Mouse (Mus musculus): ENCODE measurements around the gene Gm21885. TPM values are rescaled to one million over a fixed set of nuclear protein-coding genes. Genes with fewer than 3 reads are reported as not detected.

Gm21885 gene
- polyA plus RNA-seq, 1 experiment from 2014 or later = 0.37 TPM

GRCm38 (mm10) chr11:94322636-94323035 is 41.0 kb downstream of the Gm21885 start:
- Histone ChIP-seq H3K27ac (peak overlapping the region; percentile 98), H3K9me3 (no peaks in the 10 kb centered on the region), H3K4me2 (peak overlapping the region; percentile 69), H3K27me3 (no peaks in the 10 kb centered on the region), H3K4me3 (peak overlapping the region; percentile 98), H3K36me3 (peaks cover 14% of the 10 kb centered on the region), H3K4me1 (peaks cover 22% of the 10 kb centered on the region), H3K9ac (peak overlapping the region; percentile 99)
- 27% methylated on average over 5 of the region's 5 CpGs for WGBS
- ATAC-seq (ENCODE audit: insufficient number of reproducible peaks, insufficient read depth, low FRiP score, low TSS enrichment, low read depth) = no peak

- H3K27me3 ChIP-seq = no peaks in the 10 kb centered on the region
- H3K4me3 ChIP-seq = no peak overlapping the region
- no peak overlapping the region for H3K9ac ChIP-seq
- H3K4me1 ChIP-seq = peaks cover 20% of the 10 kb centered on the region
- H3K36me3 ChIP-seq = peaks cover 12% of the 10 kb centered on the region
- ATAC-seq (ENCODE audit: insufficient number of reproducible peaks, insufficient read depth, low FRiP score, low TSS enrichment, low read depth) = no peak
- H3K9me3 ChIP-seq = no peaks in the 10 kb centered on the region
- H3K27ac ChIP-seq = no peak overlapping the region
- 78% methylated on average over 5 of the region's 5 CpGs for WGBS
- no peak overlapping the region for H3K4me2 ChIP-seq
Measured at GRCm38 (mm10) chr11:94323271-94323925, 41.7 kb downstream of the Gm21885 start.

GRCm38 (mm10) chr11:94324618-94325017 is 42.9 kb downstream of the Gm21885 start:
- Histone ChIP-seq H3K27me3 (no peaks in the 10 kb centered on the region), H3K9ac (no peak overlapping the region), H3K9me3 (no peaks in the 10 kb centered on the region), H3K4me3 (no peak overlapping the region), H3K4me2 (no peak overlapping the region), H3K36me3 (peaks cover 2% of the 10 kb centered on the region; the same call in 1 of the 2 replicates), H3K27ac (no peak overlapping the region), H3K4me1 (peaks cover 24% of the 10 kb centered on the region)
- 85% methylated on average over 5 of the region's 5 CpGs for WGBS
- ATAC-seq (ENCODE audit: insufficient number of reproducible peaks, insufficient read depth, low FRiP score, low TSS enrichment, low read depth) = no peak

GRCm38 (mm10) chr11:94326961-94327411 is 45.3 kb downstream of the Gm21885 start:
- no peaks in the 10 kb centered on the region for H3K27me3 ChIP-seq
- peaks cover 37% of the 10 kb centered on the region for H3K4me1 ChIP-seq
- peak overlapping the region; percentile 99 for H3K27ac ChIP-seq
- no peaks in the 10 kb centered on the region for H3K9me3 ChIP-seq
- peak overlapping the region; percentile 75 for H3K4me3 ChIP-seq
- peak overlapping the region; percentile 51; the same call in 1 of the 2 replicates for H3K9ac ChIP-seq
- 4% methylated on average over 10 of the region's 10 CpGs for WGBS
- H3K4me2 ChIP-seq = peak overlapping the region; percentile 69
- ATAC-seq (ENCODE audit: insufficient number of reproducible peaks, insufficient read depth, low FRiP score, low TSS enrichment, low read depth) = peak; percentile 63; the same call in 1 of the 2 replicates
- H3K36me3 ChIP-seq = peaks cover 8% of the 10 kb centered on the region; the same call in 1 of the 2 replicates

- WGBS = under 1% methylated on average over 75 of the region's 78 CpGs
- no peaks in the 10 kb centered on the region for H3K27me3 ChIP-seq
- ATAC-seq (ENCODE audit: insufficient number of reproducible peaks, insufficient read depth, low FRiP score, low TSS enrichment, low read depth) = peak; percentile 86
- H3K27ac ChIP-seq = peak within 1 kb of the TSS; percentile 99
- peak within 1 kb of the TSS; percentile 95 for H3K9ac ChIP-seq
- no peaks in the 10 kb centered on the region for H3K9me3 ChIP-seq
- H3K4me2 ChIP-seq = peak within 1 kb of the TSS; percentile 69
- peak within 1 kb of the TSS; percentile 75 for H3K4me3 ChIP-seq
- H3K36me3 ChIP-seq = peaks cover 9% of the 10 kb centered on the region; the same call in 1 of the 2 replicates
- peaks cover 36% of the 10 kb centered on the region for H3K4me1 ChIP-seq
Measured at GRCm38 (mm10) chr11:94327693-94328643, 46.3 kb downstream of the Gm21885 start, which contains the start of gene Ankrd40. Gene Ankrd40, plus strand, starts transcription at chr11:94328001.

- Histone ChIP-seq H3K9ac (peak overlapping the region; percentile 95), H3K27ac (peak overlapping the region; percentile 99), H3K9me3 (no peaks in the 10 kb centered on the region), H3K4me2 (peak overlapping the region; percentile 69), H3K4me1 (peaks cover 36% of the 10 kb centered on the region), H3K36me3 (peaks cover 9% of the 10 kb centered on the region; the same call in 1 of the 2 replicates), H3K27me3 (no peaks in the 10 kb centered on the region), H3K4me3 (peak overlapping the region; percentile 75)
- ATAC-seq (ENCODE audit: insufficient number of reproducible peaks, insufficient read depth, low FRiP score, low TSS enrichment, low read depth) = no peak; the same call in 1 of the 2 replicates
- WGBS = 2% methylated on average over 10 of the region's 10 CpGs
Measured at GRCm38 (mm10) chr11:94328644-94329025, 47.0 kb downstream of the Gm21885 start.

GRCm38 (mm10) chr11:94329270-94329891 is 47.7 kb downstream of the Gm21885 start:
- Histone ChIP-seq H3K27ac (no peak overlapping the region), H3K36me3 (peaks cover 11% of the 10 kb centered on the region), H3K9ac (no peak overlapping the region), H3K4me1 (peaks cover 36% of the 10 kb centered on the region), H3K27me3 (no peaks in the 10 kb centered on the region), H3K4me3 (no peak overlapping the region), H3K4me2 (peak overlapping the region; percentile 69), H3K9me3 (no peaks in the 10 kb centered on the region)
- 60% methylated on average over 4 of the region's 4 CpGs for WGBS
- ATAC-seq (ENCODE audit: insufficient number of reproducible peaks, insufficient read depth, low FRiP score, low TSS enrichment, low read depth) = no peak

GRCm38 (mm10) chr11:94330211-94330610 is 48.5 kb downstream of the Gm21885 start:
- ATAC-seq (ENCODE audit: insufficient number of reproducible peaks, insufficient read depth, low FRiP score, low TSS enrichment, low read depth) = no peak
- WGBS = 93% methylated on average over 3 of the region's 3 CpGs
- H3K9me3 ChIP-seq = no peaks in the 10 kb centered on the region

GRCm38 (mm10) chr11:94332726-94333125 is 51.1 kb downstream of the Gm21885 start:
- Histone ChIP-seq H3K4me1 (peaks cover 31% of the 10 kb centered on the region), H3K4me2 (no peak overlapping the region), H3K9ac (no peak overlapping the region), H3K36me3 (peaks cover 37% of the 10 kb centered on the region), H3K4me3 (no peak overlapping the region), H3K27me3 (no peaks in the 10 kb centered on the region), H3K9me3 (no peaks in the 10 kb centered on the region), H3K27ac (no peak overlapping the region)
- WGBS = 87% methylated on average over 6 of the region's 6 CpGs
- no peak for ATAC-seq (ENCODE audit: insufficient number of reproducible peaks, insufficient read depth, low FRiP score, low TSS enrichment, low read depth)

More at GRCm38 (mm10) chr11:94330211-94330610, 48.5 kb downstream of the Gm21885 start:
- Histone ChIP-seq H3K27ac (no peak overlapping the region), H3K36me3 (peaks cover 17% of the 10 kb centered on the region), H3K4me1 (peaks cover 36% of the 10 kb centered on the region), H3K9ac (no peak overlapping the region; the same call in 1 of the 2 replicates), H3K27me3 (no peaks in the 10 kb centered on the region), H3K4me3 (no peak overlapping the region), H3K4me2 (no peak overlapping the region)

- H3K27me3 ChIP-seq = no peaks in the 10 kb centered on the region
- WGBS = 85% methylated on average over 8 of the region's 8 CpGs
- H3K27ac ChIP-seq = no peak overlapping the region
- no peaks in the 10 kb centered on the region for H3K9me3 ChIP-seq
- no peak for ATAC-seq (ENCODE audit: insufficient number of reproducible peaks, insufficient read depth, low FRiP score, low TSS enrichment, low read depth)
- H3K4me3 ChIP-seq = no peak overlapping the region
- H3K36me3 ChIP-seq = peaks cover 53% of the 10 kb centered on the region
- no peak overlapping the region for H3K9ac ChIP-seq
- peaks cover 27% of the 10 kb centered on the region for H3K4me1 ChIP-seq
- H3K4me2 ChIP-seq = no peak overlapping the region
Measured at GRCm38 (mm10) chr11:94334386-94334968, 52.8 kb downstream of the Gm21885 start.

All from embryonic facial prominence, embryonic 13.5 days (tissue).